In the genomic region with DNA sequence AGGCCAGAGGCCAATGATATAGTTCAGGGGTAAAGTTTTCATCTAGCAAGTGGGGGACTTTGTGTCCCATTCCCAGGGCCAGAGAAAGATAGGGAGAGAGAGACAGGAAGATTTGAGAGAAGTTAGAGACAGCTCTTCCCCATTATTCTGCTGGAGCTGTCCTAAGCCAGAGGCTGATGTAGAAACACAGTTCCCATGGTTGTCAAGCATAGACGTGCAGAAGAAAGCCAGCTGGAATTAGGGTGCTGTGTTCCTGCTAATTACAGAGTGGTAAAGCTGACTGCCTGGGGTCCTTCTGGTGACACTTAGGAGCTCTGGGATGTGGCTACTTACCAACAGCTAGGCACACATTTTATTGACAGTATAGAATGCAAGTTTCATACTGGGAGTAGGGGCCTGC, we compare ENCODE assay signal across 8 mouse cellular contexts. TPM values are rescaled to one million over a fixed set of nuclear protein-coding genes. Genes with fewer than 3 reads are reported as not detected.
DNase-seq lines count a peak whose midpoint lies in the region; ATAC-seq and TF ChIP-seq lines count a peak whose summit lies in the region.

No protein-coding gene starts in this region.

- H3K27me3 ChIP-seq in forebrain, embryonic 10.5 days (ENCODE audit: poor library complexity, severe bottlenecking), result no peaks in the 10 kb centered on the region
- no peaks in the 10 kb centered on the region for H3K27me3 ChIP-seq in forebrain, embryonic 11.5 days (ENCODE audit: control insufficient read depth, insufficient read depth, low read length)
- H3K27me3 ChIP-seq in kidney, postnatal 0 days (ENCODE audit: insufficient read depth, low read length), result no peaks in the 10 kb centered on the region
- no peaks in the 10 kb centered on the region for H3K27me3 ChIP-seq in forebrain, embryonic 13.5 days
- no peaks in the 10 kb centered on the region for H3K27me3 ChIP-seq in liver, embryonic 16.5 days (ENCODE audit: control insufficient read depth, insufficient read depth, low read depth, low read length)

- H3K4me1 ChIP-seq in forebrain, embryonic 10.5 days, result peaks cover 79% of the 10 kb centered on the region
- H3K4me1 ChIP-seq in forebrain, embryonic 11.5 days (replicated peaks; ENCODE audit: control insufficient read depth, insufficient read depth, low read length), result peaks cover 44% of the 10 kb centered on the region
- H3K4me1 ChIP-seq in kidney, postnatal 0 days (replicated peaks; ENCODE audit: insufficient read depth, low read length), result peaks cover 30% of the 10 kb centered on the region; the same call in 1 of the 2 replicates
- H3K4me1 ChIP-seq in forebrain, embryonic 13.5 days, result peaks cover 65% of the 10 kb centered on the region
- H3K4me1 ChIP-seq in liver, embryonic 16.5 days (ENCODE audit: control insufficient read depth, low read depth, low read length), result peaks cover 29% of the 10 kb centered on the region

- H3K9ac ChIP-seq in forebrain, embryonic 11.5 days (ENCODE audit: low read length), result no peak overlapping the region
- no peak overlapping the region for H3K9ac ChIP-seq in kidney, postnatal 0 days (ENCODE audit: low read depth, low read length)
- H3K9ac ChIP-seq in forebrain, embryonic 13.5 days, result no peak overlapping the region
- no peak overlapping the region for H3K9ac ChIP-seq in liver, embryonic 16.5 days (ENCODE audit: low read depth, low read length)

- no peak for TF ChIP-seq CTCF in kidney, postnatal 0 days (IDR thresholded peaks at IDR 0.05; ENCODE audit: low read depth)

- WGBS in forebrain, embryonic 10.5 days, result 38% methylated on average over 1 of the region's 1 CpGs
- 45% methylated on average over 1 of the region's 1 CpGs for WGBS in forebrain, embryonic 11.5 days
- 48% methylated on average over 1 of the region's 1 CpGs for WGBS in kidney, postnatal 0 days
- WGBS in forebrain, embryonic 13.5 days, result 36% methylated on average over 1 of the region's 1 CpGs
- 41% methylated on average over 1 of the region's 1 CpGs for WGBS in liver, embryonic 16.5 days (ENCODE audit: insufficient replicate concordance)

- 0 out of 2 replicates have a peak, but pooled peaks cover 3% of the 10 kb centered on the region for H3K36me3 ChIP-seq in forebrain, embryonic 10.5 days (replicated peaks)
- no peaks in the 10 kb centered on the region for H3K36me3 ChIP-seq in forebrain, embryonic 11.5 days (ENCODE audit: control insufficient read depth, insufficient read depth, low read length)
- H3K36me3 ChIP-seq in kidney, postnatal 0 days (ENCODE audit: insufficient read depth, low read length), result no peaks in the 10 kb centered on the region
- no peaks in the 10 kb centered on the region; the same call in 1 of the 2 replicates for H3K36me3 ChIP-seq in forebrain, embryonic 13.5 days (ENCODE audit: poor library complexity, severe bottlenecking)
- no peaks in the 10 kb centered on the region for H3K36me3 ChIP-seq in liver, embryonic 16.5 days (ENCODE audit: control insufficient read depth, insufficient read depth)

- H3K9me3 ChIP-seq in forebrain, embryonic 10.5 days, result no peaks in the 10 kb centered on the region
- H3K9me3 ChIP-seq in forebrain, embryonic 11.5 days (ENCODE audit: control insufficient read depth, low read length), result no peaks in the 10 kb centered on the region
- H3K9me3 ChIP-seq in kidney, postnatal 0 days (replicated peaks; ENCODE audit: low read length), result no peaks in the 10 kb centered on the region
- H3K9me3 ChIP-seq in forebrain, embryonic 13.5 days (replicated peaks), result no peaks in the 10 kb centered on the region
- H3K9me3 ChIP-seq in liver, embryonic 16.5 days (replicated peaks; ENCODE audit: control insufficient read depth, low read length), result no peaks in the 10 kb centered on the region

- no peak for ATAC-seq in forebrain, embryonic 11.5 days (replicated peaks; ENCODE audit: low FRiP score)
- ATAC-seq in kidney, postnatal 0 days (replicated peaks; ENCODE audit: low FRiP score, low read depth), result no peak
- no peak for ATAC-seq in forebrain, embryonic 13.5 days
- ATAC-seq in liver, embryonic 16.5 days (ENCODE audit: low read depth), result no peak
- no peak for ATAC-seq in monocyte, adult 5-6 weeks (replicated peaks; ENCODE audit: insufficient number of reproducible peaks, low FRiP score, low TSS enrichment, poor library complexity, severe bottlenecking)

- no peak overlapping the region for H3K4me2 ChIP-seq in forebrain, embryonic 11.5 days (ENCODE audit: low read depth, low read length, severe bottlenecking)
- H3K4me2 ChIP-seq in kidney, postnatal 0 days (ENCODE audit: low read length), result no peak overlapping the region
- no peak overlapping the region for H3K4me2 ChIP-seq in forebrain, embryonic 13.5 days
- no peak overlapping the region for H3K4me2 ChIP-seq in liver, embryonic 16.5 days (ENCODE audit: low read depth, low read length)

- peak overlapping the region; percentile 92 for H3K27ac ChIP-seq in forebrain, embryonic 10.5 days
- no peak overlapping the region for H3K27ac ChIP-seq in forebrain, embryonic 11.5 days (ENCODE audit: low read depth, low read length)
- peak overlapping the region; percentile 60 for H3K27ac ChIP-seq in kidney, postnatal 0 days
- peak overlapping the region; percentile 6 for H3K27ac ChIP-seq in forebrain, embryonic 13.5 days
- H3K27ac ChIP-seq in liver, embryonic 16.5 days (ENCODE audit: low read length), result peak overlapping the region; percentile 17; the same call in 1 of the 2 replicates

- DNase-seq in forebrain, embryonic 10.5 days (ENCODE audit: extremely low spot score, low spot score), result no peak
- no peak for DNase-seq in forebrain, embryonic 11.5 days (ENCODE audit: low spot score)
- peak; percentile 71 for DNase-seq in kidney, postnatal 0 days (ENCODE audit: low spot score)
- DNase-seq in kidney, adult 8-10 months, result no peak
- no peak for DNase-seq in frontal cortex, postnatal 14 days (ENCODE audit: low spot score in 2 of 2)

- no peak overlapping the region for H3K4me3 ChIP-seq in forebrain, embryonic 10.5 days
- H3K4me3 ChIP-seq in forebrain, embryonic 11.5 days (ENCODE audit: low read depth, low read length), result no peak overlapping the region
- no peak overlapping the region for H3K4me3 ChIP-seq in kidney, postnatal 0 days (replicated peaks; ENCODE audit: low read depth, low read length)
- no peak overlapping the region for H3K4me3 ChIP-seq in forebrain, embryonic 13.5 days
- H3K4me3 ChIP-seq in liver, embryonic 16.5 days (ENCODE audit: low read depth, low read length), result no peak overlapping the region

RNA-seq across cellular contexts. Expression of a gene that starts 37.4 kb away (rescaled TPM):
- polyA plus RNA-seq in forebrain, embryonic 10.5 days (2016; fragmentation: Nextera tagmentation; extraction: Ambion mirVana), result 107 TPM in 2 replicates
- polyA plus RNA-seq in forebrain, embryonic 11.5 days (2014; fragmentation: Nextera tagmentation; extraction: Ambion mirVana), result 78.5 and 88.6 TPM in 2 replicates
- 48.5 and 52.3 TPM in 2 replicates for polyA plus RNA-seq in kidney, postnatal 0 days (2015; fragmentation: Nextera tagmentation; extraction: Ambion mirVana)
- 89.8 and 98.0 TPM in 2 replicates for polyA plus RNA-seq in forebrain, embryonic 13.5 days (2015; fragmentation: Nextera tagmentation; extraction: Ambion mirVana)
- polyA plus RNA-seq in liver, embryonic 16.5 days (2015; fragmentation: Nextera tagmentation; extraction: Ambion mirVana), result 16.7 and 18.4 TPM in 2 replicates
- 12.2 to 24.2 TPM (median 16.6 TPM) in 3 replicates for total RNA-seq in monocyte, adult 5-6 weeks (2017)
